Mouse (Mus musculus): ENCODE data around the gene Lyzl4.

The Lyzl4 gene

DNA sequence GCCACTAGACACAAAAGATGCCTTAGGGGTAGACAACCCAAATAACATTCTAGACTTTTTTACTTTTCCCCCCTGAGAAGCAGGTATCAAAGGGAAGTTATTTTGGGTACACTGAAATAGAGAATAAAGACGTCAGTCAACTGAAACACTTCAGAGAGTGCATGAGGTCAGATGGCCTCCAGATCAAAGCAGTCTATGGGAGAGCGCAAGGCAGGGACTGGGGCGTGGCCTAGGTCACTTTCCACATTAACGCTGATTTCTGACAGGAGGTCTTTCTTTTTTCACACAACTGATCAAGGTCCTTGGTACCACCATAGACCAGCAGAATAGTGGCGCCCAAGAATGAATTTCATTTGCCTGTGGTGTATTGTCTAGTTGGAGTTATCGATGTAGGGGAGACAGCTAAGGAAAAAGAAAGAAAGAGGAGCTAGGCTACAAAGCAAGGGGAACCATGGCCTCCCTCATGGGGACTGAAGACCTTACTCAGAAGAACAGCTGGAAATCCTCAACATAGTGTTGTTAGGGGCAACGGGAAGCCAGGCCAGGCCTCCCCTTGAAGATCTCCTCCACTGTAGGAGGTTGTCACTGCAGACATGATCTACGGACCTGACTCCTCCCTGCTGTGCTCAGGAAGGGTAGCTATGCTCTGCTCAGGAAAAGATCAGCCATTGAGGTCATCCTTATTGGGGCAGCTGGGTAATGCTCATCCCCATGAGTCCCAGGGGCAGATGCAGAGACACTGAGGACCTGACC, 113.1 kb downstream of the Lyzl4 start:
- DNase-seq (ENCODE audit: low spot score in 2 of 2) = no peak
